Mouse (Mus musculus) forebrain, embryonic 16.5 days (tissue): ENCODE results near the gene Art3. TPM values are rescaled to one million over a fixed set of nuclear protein-coding genes. Genes with fewer than 3 reads are reported as not detected.

ENCODE experiments used
- ATAC-seq: fragments of 200-750 bp; cut with Nextera tagmentation; 2 replicates; pipeline ENCODE4 v1.8.0; 2017; ENCODE audit warnings: mild to moderate bottlenecking, moderate library complexity
- H3K27ac ChIP-seq: fragments of 300-500 bp; sonication (generic); 2 replicates; pipeline ENCODE4 v1.5.1; 2014; ENCODE audit warnings: low read length, control low read depth
- H3K27me3 ChIP-seq: fragments of 300-500 bp; sonication (generic); replicated peaks from 2 replicates; pipeline ENCODE4 v1.6.1; 2014; ENCODE audit warnings: low read length; ENCODE audit not compliant: control insufficient read depth, insufficient read depth
- H3K36me3 ChIP-seq: fragments of 300-500 bp; sonication (generic); 2 replicates; pipeline ENCODE4 v1.6.1; 2014; ENCODE audit not compliant: control insufficient read depth, insufficient read depth
- H3K4me1 ChIP-seq: fragments of 300-500 bp; sonication (generic); replicated peaks from 2 replicates; pipeline ENCODE4 v1.6.1; 2014; ENCODE audit warnings: low read length; ENCODE audit not compliant: control insufficient read depth, insufficient read depth
- H3K4me2 ChIP-seq: fragments of 300-500 bp; sonication (generic); 2 replicates; pipeline ENCODE4 v1.6.1; 2014; ENCODE audit warnings: mild to moderate bottlenecking, low read length, control low read depth
- H3K4me3 ChIP-seq: fragments of 300-500 bp; sonication (generic); replicated peaks from 2 replicates; pipeline ENCODE4 v1.5.1; 2014; ENCODE audit warnings: mild to moderate bottlenecking, low read length, control low read depth
- H3K9ac ChIP-seq: fragments of 300-500 bp; sonication (generic); replicated peaks from 2 replicates; pipeline ENCODE4 v1.6.1; 2014; ENCODE audit warnings: low read depth, low read length, control low read depth
- H3K9me3 ChIP-seq: fragments of 300-500 bp; sonication (generic); 2 replicates; pipeline ENCODE4 v1.6.1; 2016; ENCODE audit warnings: low read length; ENCODE audit not compliant: control insufficient read depth
- WGBS: fragments of 180-500 bp; shearing (Covaris S2); extraction: QIAGEN DNeasy Blood & Tissue Kit; methylation state at CpG from one replicate; pipeline ENCODE4 v1.1.7; 2014; 5-methylcytosine and 5-hydroxymethylcytosine counted together
- polyA plus RNA-seq: library from polyadenylated mRNA; unstranded; fragments of >200 nt; fragmentation: Nextera tagmentation; extraction: Ambion mirVana; gene quantifications from 2 replicates; pipeline ENCODE4 v1.2.1, GENCODE M21; 2015

Art3 gene
- polyA plus RNA-seq, 1 experiment from 2014 or later = 3.5 TPM

DNA sequence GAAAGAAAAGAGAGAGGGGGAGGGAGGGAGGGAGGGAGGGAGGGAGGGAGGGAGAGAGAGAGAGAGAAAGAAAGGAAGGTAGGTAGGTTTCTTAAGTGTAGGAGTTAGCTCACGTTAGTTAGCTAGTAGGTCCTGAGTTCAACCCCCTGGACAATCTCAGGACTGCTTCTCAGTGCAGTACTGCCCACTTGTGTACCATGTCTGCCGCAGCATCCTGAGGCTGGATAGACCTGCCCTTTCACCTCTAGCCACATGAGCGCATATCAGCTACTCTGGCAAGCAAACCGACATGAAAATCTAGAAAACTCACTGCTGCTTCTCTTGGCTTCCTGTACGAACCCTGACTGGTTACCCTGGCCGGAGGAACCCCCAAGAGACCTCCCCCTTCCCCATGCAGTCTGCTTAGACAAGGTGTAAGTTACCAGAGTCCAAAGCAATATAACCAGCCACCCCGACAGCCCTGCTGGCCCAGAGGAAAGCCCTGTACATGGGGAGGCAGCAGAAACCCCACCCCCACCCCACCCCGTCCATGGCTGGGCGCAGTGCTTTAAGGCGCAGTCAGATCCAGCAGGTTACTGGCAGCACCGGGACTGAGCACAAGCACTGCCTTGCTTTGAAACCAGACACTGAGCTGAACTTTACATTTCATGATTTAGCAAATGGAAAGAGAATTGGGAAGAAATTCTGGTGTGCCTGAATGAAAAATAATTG is 81.8 kb downstream of the Art3 start:
- H3K36me3 ChIP-seq = peaks cover 16% of the 10 kb centered on the region

DNA sequence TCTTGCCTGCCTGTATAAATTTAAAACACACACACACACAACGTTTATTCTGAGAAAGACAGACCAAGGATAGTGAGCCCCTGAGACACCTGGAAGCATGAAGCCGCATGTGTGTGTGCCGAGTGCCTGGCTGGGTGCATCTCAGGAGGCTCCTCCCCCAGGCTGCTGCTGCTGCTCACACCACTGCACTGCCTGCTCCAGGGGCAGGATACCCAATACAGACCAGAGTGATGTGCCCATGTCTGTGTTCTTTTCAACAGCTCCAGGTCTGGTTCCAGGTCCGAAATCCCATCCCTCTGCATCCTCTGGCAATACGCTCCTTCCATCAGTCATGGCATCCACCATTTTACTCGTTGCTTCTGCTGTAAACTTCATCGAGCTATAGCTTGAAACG is 82.4 kb downstream of the Art3 start:
- Histone ChIP-seq H3K9ac (no peak overlapping the region), H3K4me2 (no peak overlapping the region), H3K27me3 (no peaks in the 10 kb centered on the region), H3K4me1 (no peaks in the 10 kb centered on the region), H3K36me3 (peaks cover 16% of the 10 kb centered on the region), H3K27ac (no peak overlapping the region), H3K9me3 (no peaks in the 10 kb centered on the region), H3K4me3 (no peak overlapping the region)
- ATAC-seq = no peak
- WGBS = 89% methylated on average over 8 of the region's 8 CpGs

More for the DNA sequence above, 81.8 kb downstream of the Art3 start:
- WGBS = 87% methylated on average over 11 of the region's 11 CpGs
- Histone ChIP-seq H3K4me3 (no peak overlapping the region), H3K4me2 (no peak overlapping the region), H3K27me3 (no peaks in the 10 kb centered on the region), H3K9ac (no peak overlapping the region), H3K4me1 (no peaks in the 10 kb centered on the region), H3K9me3 (no peaks in the 10 kb centered on the region), H3K27ac (no peak overlapping the region)
- peak; percentile 39; the same call in 1 of the 2 replicates for ATAC-seq

DNA sequence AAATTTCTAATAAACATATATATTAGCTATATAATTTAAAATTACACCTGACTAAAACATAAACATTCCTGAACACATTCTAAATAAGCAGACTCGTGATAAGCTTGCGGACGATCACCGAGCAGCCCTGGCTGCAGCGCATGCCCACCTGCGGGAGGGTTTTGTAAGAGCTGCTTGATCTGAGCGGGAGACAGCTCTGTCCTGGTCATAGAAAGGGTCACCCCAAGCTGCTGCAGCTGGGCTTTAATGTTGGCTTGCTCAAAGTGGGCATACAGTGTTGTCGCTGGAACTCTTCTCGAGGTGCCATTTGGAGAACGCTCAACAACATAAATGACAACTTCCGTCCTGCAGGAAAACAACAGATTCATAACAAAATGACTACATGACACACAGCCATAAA is 92.5 kb downstream of the Art3 start:
- no peaks in the 10 kb centered on the region for H3K9me3 ChIP-seq
- H3K4me2 ChIP-seq = no peak overlapping the region
- H3K4me3 ChIP-seq = no peak overlapping the region
- H3K27me3 ChIP-seq = no peaks in the 10 kb centered on the region
- no peak overlapping the region for H3K9ac ChIP-seq
- peaks cover 42% of the 10 kb centered on the region for H3K36me3 ChIP-seq
- peaks cover under 1% of the 10 kb centered on the region; the same call in 1 of the 2 replicates for H3K4me1 ChIP-seq
- H3K27ac ChIP-seq = no peak overlapping the region
- ATAC-seq = no peak
- WGBS = 93% methylated on average over 11 of the region's 11 CpGs

DNA sequence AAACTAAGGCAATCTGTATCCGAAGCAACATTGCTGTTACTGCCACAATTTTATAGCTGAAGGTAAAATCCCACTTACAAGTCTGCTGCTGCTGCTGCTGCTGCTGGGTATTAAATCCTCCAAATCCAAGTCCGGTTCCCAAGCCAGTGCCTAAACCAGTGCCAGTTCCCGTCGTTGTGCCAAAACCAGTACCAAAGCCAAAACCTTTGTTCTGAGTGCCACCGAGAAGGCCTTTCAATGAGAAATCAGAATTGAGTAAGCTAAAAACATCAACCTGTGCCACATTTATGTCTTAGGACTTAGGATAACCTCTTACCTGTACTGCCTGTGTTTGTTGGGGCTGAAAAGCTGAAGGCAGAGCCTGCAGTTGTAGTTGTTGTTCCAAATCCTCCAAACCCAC is 99.1 kb downstream of the Art3 start:
- H3K36me3 ChIP-seq = peaks cover 16% of the 10 kb centered on the region
- H3K27ac ChIP-seq = 0 out of 2 replicates have a peak overlapping the region, but pooled peaks have one; percentile 24
- no peaks in the 10 kb centered on the region for H3K27me3 ChIP-seq
- H3K4me2 ChIP-seq = no peak overlapping the region
- WGBS = 53% methylated on average over 5 of the region's 5 CpGs
- H3K9me3 ChIP-seq = no peaks in the 10 kb centered on the region
- H3K4me3 ChIP-seq = no peak overlapping the region
- H3K9ac ChIP-seq = no peak overlapping the region
- no peak for ATAC-seq
- peaks cover 25% of the 10 kb centered on the region for H3K4me1 ChIP-seq

DNA sequence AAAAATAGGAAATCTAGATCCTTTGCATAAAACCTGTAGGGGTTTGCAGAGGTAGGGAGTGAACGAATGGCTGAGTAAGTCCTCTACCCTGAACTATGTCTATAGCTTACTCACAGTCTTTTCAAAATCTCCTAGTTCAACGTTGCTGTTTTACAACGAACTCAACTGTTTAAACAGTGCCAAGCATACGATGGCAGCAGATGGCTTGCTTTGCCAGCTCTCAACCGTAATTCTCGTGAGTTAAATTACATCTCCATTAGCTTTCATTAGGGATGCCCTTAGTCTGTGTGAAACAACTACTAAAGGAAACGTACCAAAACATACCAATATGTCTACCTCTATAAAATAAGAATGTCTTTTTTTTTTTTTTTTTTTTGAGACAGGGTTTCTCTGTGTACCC is 100.0 kb downstream of the Art3 start:
- Histone ChIP-seq H3K27ac (peak overlapping the region; percentile 53; the same call in 1 of the 2 replicates), H3K9me3 (no peaks in the 10 kb centered on the region), H3K4me1 (peaks cover 25% of the 10 kb centered on the region), H3K4me3 (0 out of 2 replicates have a peak overlapping the region, but pooled peaks have one; percentile 8), H3K36me3 (peaks cover 14% of the 10 kb centered on the region), H3K27me3 (no peaks in the 10 kb centered on the region), H3K9ac (0 out of 2 replicates have a peak overlapping the region, but pooled peaks have one; percentile 22), H3K4me2 (peak overlapping the region; percentile 23)
- 35% methylated on average over 7 of the region's 7 CpGs for WGBS
- ATAC-seq = no peak

DNA sequence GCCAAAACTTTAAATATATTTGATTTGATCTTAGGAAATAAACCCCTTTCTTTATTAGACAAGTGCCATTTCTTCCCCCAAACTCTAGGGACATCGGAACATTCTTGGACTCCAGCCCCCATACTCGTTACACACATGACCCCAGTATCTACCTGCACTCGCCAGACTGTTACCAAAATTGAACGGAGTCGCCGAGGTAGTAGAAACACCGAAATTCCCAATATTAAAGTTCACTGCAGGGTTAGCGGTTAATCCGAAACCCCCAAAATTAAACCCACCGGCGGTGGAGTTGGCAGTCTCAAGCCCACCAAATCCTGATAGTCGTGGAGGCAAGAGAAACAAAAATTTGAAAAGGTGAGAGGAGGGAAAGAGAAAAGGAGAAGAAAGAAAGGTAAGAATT is 102.4 kb downstream of the Art3 start:
- H3K9me3 ChIP-seq = no peaks in the 10 kb centered on the region
- peak overlapping the region; percentile 85 for H3K4me2 ChIP-seq
- peaks cover 2% of the 10 kb centered on the region; the same call in 1 of the 2 replicates for H3K36me3 ChIP-seq
- no peak for ATAC-seq
- H3K27ac ChIP-seq = no peak overlapping the region
- peak overlapping the region; percentile 97 for H3K4me3 ChIP-seq
- peak overlapping the region; percentile 93 for H3K9ac ChIP-seq
- no peaks in the 10 kb centered on the region for H3K27me3 ChIP-seq
- under 1% methylated on average over 12 of the region's 12 CpGs for whole genome bisulfite sequencing
- peaks cover 25% of the 10 kb centered on the region for H3K4me1 ChIP-seq

DNA sequence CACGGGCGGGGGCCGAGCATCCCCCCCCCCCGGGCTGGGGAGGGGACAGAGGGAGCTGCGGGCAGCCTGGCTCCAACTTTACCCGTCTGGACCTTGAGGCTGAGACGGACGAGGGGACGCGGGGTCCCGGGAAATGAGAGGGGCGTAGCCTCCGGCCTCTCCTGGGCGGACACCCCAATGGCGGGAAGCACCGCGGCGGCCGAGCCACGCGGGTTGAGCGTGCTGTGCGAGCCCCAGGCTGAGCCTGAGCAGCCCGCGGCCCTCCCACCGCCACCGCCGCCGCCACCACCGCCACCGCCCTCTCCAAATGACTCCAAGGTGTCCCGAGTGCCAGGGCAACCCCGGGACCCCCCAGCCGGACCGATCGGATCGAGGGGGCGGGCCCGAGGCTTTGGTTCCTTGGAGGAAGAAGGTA is 103.0 kb downstream of the Art3 start:
- Histone ChIP-seq H3K27ac (peak overlapping the region; percentile 89), H3K9ac (peak overlapping the region; percentile 93), H3K4me2 (peak overlapping the region; percentile 85), H3K4me3 (peak overlapping the region; percentile 97), H3K27me3 (no peaks in the 10 kb centered on the region), H3K9me3 (no peaks in the 10 kb centered on the region), H3K4me1 (peaks cover 23% of the 10 kb centered on the region), H3K36me3 (no peaks in the 10 kb centered on the region)
- WGBS = 0% methylated on average over 35 of the region's 39 CpGs
- ATAC-seq = peak; percentile 60

DNA sequence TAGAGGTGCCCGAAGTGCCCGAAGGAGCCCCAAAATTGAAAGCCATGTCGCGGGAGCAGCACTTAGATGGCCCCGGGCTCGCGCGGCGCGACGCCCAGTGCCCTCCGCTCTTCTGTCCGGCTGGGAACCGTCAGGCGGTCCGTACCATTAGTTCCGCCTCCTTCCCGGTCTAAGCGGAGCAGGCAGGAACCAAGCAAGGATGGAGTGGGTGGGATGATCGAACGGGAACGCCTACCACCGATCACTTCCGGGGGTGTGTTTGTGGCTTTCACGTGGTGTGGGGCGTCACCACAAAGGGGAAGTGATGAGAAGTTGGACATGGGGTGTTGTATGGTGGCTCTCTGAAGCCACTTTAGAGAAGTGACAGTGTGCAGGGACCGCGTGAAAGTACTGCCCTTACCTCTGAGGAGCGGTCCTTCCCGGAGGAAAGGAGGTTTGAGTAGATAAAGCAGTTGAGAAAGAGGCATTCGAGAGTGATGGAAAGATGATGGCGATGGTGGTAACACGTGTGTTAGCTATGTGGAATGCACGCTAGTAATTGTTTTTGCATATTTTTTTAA is 103.5 kb downstream of the Art3 start, which contains the start of gene Nup54:
Nup54 (minus strand) TSS at position 195 of the 560 bp plus-strand sequence.
- no peaks in the 10 kb centered on the region for H3K27me3 ChIP-seq
- peak within 1 kb of the TSS; percentile 85 for H3K4me2 ChIP-seq
- peak; percentile 100 for ATAC-seq
- peak within 1 kb of the TSS; percentile 93 for H3K9ac ChIP-seq
- no peaks in the 10 kb centered on the region for H3K36me3 ChIP-seq
- H3K4me1 ChIP-seq = peaks cover 23% of the 10 kb centered on the region
- under 1% methylated on average over 34 of the region's 34 CpGs for WGBS
- H3K4me3 ChIP-seq = peak within 1 kb of the TSS; percentile 97
- peak within 1 kb of the TSS; percentile 89 for H3K27ac ChIP-seq
- H3K9me3 ChIP-seq = no peaks in the 10 kb centered on the region

DNA sequence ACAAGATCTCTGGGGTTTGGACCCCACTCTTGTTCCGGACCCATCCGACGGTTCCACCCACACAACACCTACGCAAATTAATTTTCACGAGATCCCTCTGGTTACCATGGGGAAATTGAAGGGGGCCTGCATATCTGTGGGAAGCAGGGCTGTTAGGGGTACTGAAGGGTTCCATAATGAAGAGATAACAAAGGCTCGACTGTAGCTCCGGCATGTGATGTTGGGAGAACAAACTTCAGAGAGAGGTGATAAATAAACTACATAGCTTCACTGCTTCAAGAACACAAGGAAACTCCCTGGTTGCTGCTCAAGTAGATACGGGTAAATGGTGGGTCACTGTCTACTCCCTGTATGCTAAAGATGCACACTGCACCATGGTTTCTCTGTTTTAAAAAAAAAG is 106.9 kb downstream of the Art3 start:
- WGBS = 92% methylated on average over 8 of the region's 8 CpGs
- Histone ChIP-seq H3K27me3 (no peaks in the 10 kb centered on the region), H3K9ac (no peak overlapping the region), H3K27ac (no peak overlapping the region), H3K4me2 (no peak overlapping the region), H3K4me1 (peaks cover 8% of the 10 kb centered on the region), H3K36me3 (no peaks in the 10 kb centered on the region; the same call in 1 of the 2 replicates), H3K9me3 (no peaks in the 10 kb centered on the region), H3K4me3 (no peak overlapping the region)
- ATAC-seq = no peak
